Mouse (Mus musculus): ENCODE data around the gene Isca1.

- TF ChIP-seq CTCF (IDR thresholded peaks at IDR 0.05; ENCODE audit: borderline replicate concordance, insufficient read depth, low read length): peak; percentile 83
- TF ChIP-seq POLR2A (IDR thresholded peaks at IDR 0.05; ENCODE audit: low read depth, low read length): no peak
These were observed 41.1 kb downstream of the Isca1 start for GRCm38 (mm10) chr13:59728378-59729093.

Data from embryonic fibroblast, embryonic 13.5 days (primary cell).